Mouse (Mus musculus) CH12.LX (cell line): Measurements from ENCODE around the gene Fra10ac1. TPM values are rescaled to one million over a fixed set of nuclear protein-coding genes. Genes with fewer than 3 reads are reported as not detected.

Experiments
- DNase-seq: peaks from one replicate; pipeline ENCODE4 v3.0.0-alpha.2; 2013; ENCODE audit errors: extremely low read depth
- H3K27ac ChIP-seq: 2 replicates; pipeline ENCODE4 v1.5.1; 2012; ENCODE audit warnings: low read depth, mild to moderate bottlenecking, control low read depth, moderate library complexity; ENCODE audit not compliant: insufficient read depth
- H3K27me3 ChIP-seq: replicated peaks from 2 replicates; pipeline ENCODE3; 2012; ENCODE audit warnings: inconsistent platforms
- H3K36me3 ChIP-seq, 2 experiments: replicated peaks in 1 of 2; 2 replicates each; pipeline versions ENCODE3 to v1.6.1; 2012; ENCODE audit warnings: inconsistent platforms in 1 of 2, low read length in 1 of 2, mild to moderate bottlenecking in 1 of 2, mixed read lengths in 1 of 2, moderate library complexity in 1 of 2; ENCODE audit not compliant: control insufficient read depth in 1 of 2, insufficient read depth in 1 of 2
- H3K4me1 ChIP-seq, 2 experiments: 2 replicates each; pipeline ENCODE4 v1.6.1; 2012; ENCODE audit warnings: inconsistent platforms in 1 of 2, moderate library complexity in 1 of 2; ENCODE audit not compliant: insufficient read depth in 2 of 2, control insufficient read depth in 1 of 2
- H3K4me2 ChIP-seq: 2 replicates; pipeline ENCODE4 v1.6.1; 2012; ENCODE audit warnings: low read depth, mild to moderate bottlenecking, control low read depth; ENCODE audit not compliant: poor library complexity, insufficient read depth, severe bottlenecking
- H3K4me3 ChIP-seq, 3 experiments: fragments of 150-350 bp in 1 of 3; sonication (generic) in 1 of 3; replicated peaks in 1 of 3; 2 replicates each; pipeline versions ENCODE3 to v1.5.1; 2011 to 2012; ENCODE audit warnings: low read depth in 2 of 3, low read length in 2 of 3, mild to moderate bottlenecking in 2 of 3, moderate library complexity in 2 of 3, control low read depth in 1 of 3, improper control_type of control experiment in 1 of 3, inconsistent platforms in 1 of 3, mixed read lengths in 1 of 3; ENCODE audit not compliant: poor library complexity in 1 of 3
- H3K79me2 ChIP-seq: replicated peaks from 2 replicates; pipeline ENCODE4 v1.6.1; 2012; ENCODE audit warnings: mild to moderate bottlenecking, moderate library complexity; ENCODE audit not compliant: control insufficient read depth, poor library complexity, insufficient read depth, severe bottlenecking; ENCODE audit errors: extremely low read depth
- H3K9ac ChIP-seq: 2 replicates; pipeline ENCODE4 v1.6.1; 2012; ENCODE audit warnings: low read depth, mild to moderate bottlenecking, control low read depth, moderate library complexity; ENCODE audit not compliant: insufficient read depth
- H3K9me3 ChIP-seq: replicated peaks from 2 replicates; pipeline ENCODE3; 2012; ENCODE audit warnings: low read length, inconsistent platforms, mixed read lengths
- CTCF ChIP-seq, 2 experiments: IDR thresholded peaks in 1 of 2; conservative IDR thresholded peaks in 1 of 2; 2 replicates each; pipeline ENCODE4 v1.5.1; 2011 to 2012; ENCODE audit warnings: low read depth in 2 of 2, low read length in 2 of 2, improper control_type of control experiment in 1 of 2, inconsistent platforms in 1 of 2, mild to moderate bottlenecking in 1 of 2, moderate library complexity in 1 of 2
- ELF1 ChIP-seq: IDR thresholded peaks from 2 replicates; pipeline ENCODE4 v1.6.1; 2014; ENCODE audit warnings: low read depth, mild to moderate bottlenecking, inconsistent platforms, low read length, improper control_type of control experiment
- HCFC1 ChIP-seq: IDR thresholded peaks from 2 replicates; pipeline ENCODE4 v1.6.1; 2012; ENCODE audit warnings: low read depth, mild to moderate bottlenecking, inconsistent platforms, low read length, improper control_type of control experiment
- IRF4 ChIP-seq: IDR thresholded peaks from 2 replicates; pipeline ENCODE4 v1.6.1; 2014; ENCODE audit warnings: low read depth, mild to moderate bottlenecking, inconsistent platforms, low read length, improper control_type of control experiment
- JUND ChIP-seq: conservative IDR thresholded peaks from 2 replicates; pipeline ENCODE4 v1.6.1; 2011; ENCODE audit warnings: low read depth, low read length, improper control_type of control experiment
- MAFK ChIP-seq: IDR thresholded peaks from 2 replicates; pipeline ENCODE4 v1.6.1; 2011; ENCODE audit warnings: low read length, improper control_type of control experiment; ENCODE audit not compliant: insufficient replicate concordance
- MAZ ChIP-seq: IDR thresholded peaks from 2 replicates; pipeline ENCODE4 v1.6.1; 2012; ENCODE audit warnings: low read depth, mild to moderate bottlenecking, inconsistent platforms, low read length, improper control_type of control experiment, moderate library complexity
- MEF2A ChIP-seq: IDR thresholded peaks from 2 replicates; pipeline ENCODE4 v1.6.1; 2014; ENCODE audit warnings: low read depth, mild to moderate bottlenecking, inconsistent platforms, low read length, improper control_type of control experiment, borderline replicate concordance
- MXI1 ChIP-seq: IDR thresholded peaks from 2 replicates; pipeline ENCODE4 v1.6.1; 2011; ENCODE audit warnings: mild to moderate bottlenecking, low read depth, low read length, improper control_type of control experiment
- NELFE ChIP-seq: IDR thresholded peaks from 2 replicates; pipeline ENCODE4 v1.6.1; 2011; ENCODE audit warnings: low read depth, low read length, improper control_type of control experiment
- NRF1 ChIP-seq: IDR thresholded peaks from 2 replicates; pipeline ENCODE4 v1.6.1; 2014; ENCODE audit warnings: low read depth, mild to moderate bottlenecking, inconsistent platforms, low read length, improper control_type of control experiment, moderate library complexity
- POLR2A ChIP-seq: IDR thresholded peaks from 2 replicates; pipeline ENCODE4 v1.6.1; 2011; ENCODE audit warnings: low read depth, mild to moderate bottlenecking, improper control_type of control experiment, low read length
- POLR2AphosphoS2 ChIP-seq: IDR thresholded peaks from 2 replicates; pipeline ENCODE4 v1.6.1; 2011; ENCODE audit warnings: low read depth, low read length, improper control_type of control experiment
- RCOR1 ChIP-seq: conservative IDR thresholded peaks from 2 replicates; pipeline ENCODE4 v1.6.1; 2012; ENCODE audit warnings: low read depth, mild to moderate bottlenecking, inconsistent platforms, low read length, improper control_type of control experiment
- SMC3 ChIP-seq: IDR thresholded peaks from 2 replicates; pipeline ENCODE4 v1.6.1; 2011; ENCODE audit warnings: low read depth, low read length, improper control_type of control experiment
- TBP ChIP-seq: conservative IDR thresholded peaks from 2 replicates; pipeline ENCODE4 v1.6.1; 2011; ENCODE audit warnings: low read depth, low read length, improper control_type of control experiment
- USF2 ChIP-seq: conservative IDR thresholded peaks from 2 replicates; pipeline ENCODE4 v1.6.1; 2011; ENCODE audit warnings: low read depth, low read length, improper control_type of control experiment
- ZC3H11A ChIP-seq: IDR thresholded peaks from 2 replicates; pipeline ENCODE4 v1.6.1; 2012; ENCODE audit warnings: low read depth, mild to moderate bottlenecking, inconsistent platforms, low read length, improper control_type of control experiment
- ZNF384 ChIP-seq: IDR thresholded peaks from 2 replicates; pipeline ENCODE4 v1.6.1; 2012; ENCODE audit warnings: low read depth, low read length, improper control_type of control experiment, inconsistent platforms
- dilution Hi-C: fragments of 300-500 bp; cut with MboI; formaldehyde crosslinking; loops from 2 replicates; pipeline ENCODE4 v1.14.3; 2020; ENCODE audit warnings: low sequenced_read_pairs; ENCODE audit not compliant: extremely low pct_unique_long_range_greater_than_20kb, extremely low pct_ligation_motif_present
- in situ Hi-C: fragments of 300-500 bp; cut with MboI; formaldehyde crosslinking; loops from 3 replicates; pipeline ENCODE4 v1.14.3; 2019; ENCODE audit warnings: low sequenced_read_pairs, low pct_ligation_motif_present, low pct_unique_long_range_greater_than_20kb, mixed read lengths
- polyA plus RNA-seq: library from polyadenylated mRNA; unstranded; fragments of >175 nt; gene quantifications from 2 replicates; pipeline ENCODE4 v1.2.1, GENCODE M21; 2012; ENCODE audit warnings: low read depth; ENCODE audit not compliant: insufficient read length
- total RNA-seq, 2 experiments: library from RNA; depleted of rRNA; stranded (reverse); fragments of 300-350 nt in 1 of 2; fragments of >200 nt in 1 of 2; gene quantifications; 2 replicates each; pipeline ENCODE4 v1.2.3; 2012 to 2014

The Fra10ac1 gene
- total and polyA plus RNA-seq, 3 experiments = 21.1 to 50.4 (median 21.6) TPM

DNA sequence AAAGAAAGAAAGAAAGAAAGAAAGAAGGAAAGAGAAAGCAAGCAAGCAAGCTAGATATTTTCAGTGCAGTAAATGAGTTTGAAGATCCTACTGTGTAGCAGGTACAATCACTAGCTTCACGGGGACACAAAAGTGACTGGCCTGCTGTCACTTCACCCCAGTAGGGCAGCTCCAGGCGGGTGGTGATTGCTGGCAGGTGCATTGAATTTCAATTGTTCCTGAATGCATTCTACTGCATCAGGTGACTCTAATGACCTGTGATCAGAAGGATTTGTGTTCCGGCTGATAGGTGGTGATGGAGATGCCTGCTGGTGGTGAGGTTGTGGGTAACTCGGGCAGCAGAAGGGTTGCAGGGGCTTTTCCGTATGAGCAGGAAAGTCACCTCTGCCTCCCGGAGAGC, 47.1 kb upstream of the Fra10ac1 start:
- no peaks in the 10 kb centered on the region for H3K9me3 ChIP-seq
- no peak overlapping the region for H3K4me2 ChIP-seq
- no peak for DNase-seq
- dilution Hi-C loops (no loop called here), in situ Hi-C loops (no loop called here)
- H3K4me1 ChIP-seq = peaks cover 0 to 6% of the 10 kb centered on the region in 2 experiments; a peak in 2 of 4 replicates
- H3K27me3 ChIP-seq = no peaks in the 10 kb centered on the region
- H3K79me2 ChIP-seq = no peaks in the 10 kb centered on the region
- TF ChIP-seq MEF2A = no peak
- TF ChIP-seq ELF1 = no peak
- TF ChIP-seq USF2 = no peak
- no peak for TF ChIP-seq SMC3
- no peak for TF ChIP-seq IRF4
- no peak for TF ChIP-seq TBP
- no peak for TF ChIP-seq NELFE
- no peak for TF ChIP-seq NRF1
- no peak for TF ChIP-seq ZNF384
- TF ChIP-seq HCFC1 = no peak
- no peak for TF ChIP-seq MAFK
- TF ChIP-seq ZC3H11A = no peak
- TF ChIP-seq RCOR1 = no peak
- no peak for TF ChIP-seq JUND
- TF ChIP-seq MAZ = no peak
- TF ChIP-seq POLR2AphosphoS2 = no peak
- no peak overlapping the region for H3K27ac ChIP-seq
- H3K36me3 ChIP-seq = no peaks in the 10 kb centered on the region
- H3K9ac ChIP-seq = no peak overlapping the region
- no peak overlapping the region for H3K4me3 ChIP-seq

DNA sequence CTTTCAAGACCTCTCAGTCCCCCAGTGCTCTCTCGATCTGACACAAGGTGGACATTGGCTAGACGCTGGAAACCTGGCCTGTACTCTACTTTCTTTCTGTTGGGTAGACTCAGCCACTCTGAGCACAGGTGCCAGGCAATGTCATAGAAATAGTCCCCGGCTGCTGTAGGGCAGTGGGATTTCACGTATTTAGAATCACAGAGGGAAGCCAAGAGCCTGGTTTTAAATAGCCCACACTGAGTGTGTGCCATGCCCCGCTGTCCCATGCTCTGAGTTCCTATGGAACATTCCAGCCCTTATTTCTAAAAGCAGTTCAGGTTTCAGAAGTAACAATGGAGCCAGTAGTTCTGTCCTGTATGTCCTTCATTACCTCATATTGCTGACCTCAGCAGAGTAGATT, 43.5 kb upstream of the Fra10ac1 start:
- Histone ChIP-seq H3K27ac (no peak overlapping the region), H3K9ac (no peak overlapping the region), H3K4me1 (peaks cover 0 to 21% of the 10 kb centered on the region in 2 experiments; a peak in 2 of 4 replicates), H3K79me2 (no peaks in the 10 kb centered on the region), H3K9me3 (no peaks in the 10 kb centered on the region), H3K4me3 (no peak overlapping the region), H3K36me3 (no peaks in the 10 kb centered on the region), H3K27me3 (no peaks in the 10 kb centered on the region), H3K4me2 (0 out of 2 replicates have a peak overlapping the region, but pooled peaks have one; percentile 36)
- in situ Hi-C loops (no loop called here), dilution Hi-C loops (no loop called here)
- DNase-seq = no peak
- no peak for TF ChIP-seq HCFC1
- no peak for TF ChIP-seq USF2
- no peak for TF ChIP-seq JUND
- TF ChIP-seq POLR2A = no peak
- TF ChIP-seq CTCF (conservative IDR thresholded peaks at IDR 0.05 in 1 of 2, IDR thresholded peaks at IDR 0.05 in 1 of 2; ENCODE audit: low read depth in 2 of 2, low read length in 2 of 2) = no peak
- no peak for TF ChIP-seq MXI1
- TF ChIP-seq IRF4 = no peak
